Comparison of ENCODE assay signal across 14 mouse cellular contexts in genomic region chr15:77265318-77265717, GRCm38 (mm10). TPM values are rescaled to one million over a fixed set of nuclear protein-coding genes. Genes with fewer than 3 reads are reported as not detected.
DNase-seq lines count a peak whose midpoint lies in the region; ATAC-seq lines count a peak whose summit lies in the region.
"Had no signal": no experiment of that assay in that cellular context is flagged by ENCODE, and none has a peak within 500 bp of the region (broad histone marks: within the 10 kb centered on the region; RNA-seq: fewer than 3 reads in every experiment).

No protein-coding gene starts in this region.

- peaks cover 21% of the 10 kb centered on the region for H3K4me1 ChIP-seq in heart, embryonic 15.5 days (replicated peaks)
- 0 out of 2 replicates have a peak, but pooled peaks cover 2% of the 10 kb centered on the region for H3K4me1 ChIP-seq in midbrain, embryonic 11.5 days (ENCODE audit: control insufficient read depth, insufficient read depth, low read length)
- H3K4me1 ChIP-seq in midbrain, embryonic 16.5 days (ENCODE audit: control insufficient read depth, insufficient read depth, low read length), result peaks cover 13% of the 10 kb centered on the region
- peaks cover 43% of the 10 kb centered on the region for H3K4me1 ChIP-seq in limb, embryonic 10.5 days

- no peak overlapping the region for H3K27ac ChIP-seq in heart, embryonic 15.5 days
- H3K27ac ChIP-seq in midbrain, embryonic 11.5 days (ENCODE audit: low read depth, low read length), result no peak overlapping the region
- H3K27ac ChIP-seq in midbrain, embryonic 16.5 days (ENCODE audit: low read length), result no peak overlapping the region
- H3K27ac ChIP-seq in limb, embryonic 10.5 days, result no peak overlapping the region
- H3K27ac ChIP-seq: midbrain, embryonic 12.5 days had no signal

- H3K4me3 ChIP-seq in heart, embryonic 15.5 days, result no peak overlapping the region
- H3K4me3 ChIP-seq in midbrain, embryonic 11.5 days (ENCODE audit: low read depth, low read length), result no peak overlapping the region
- H3K4me3 ChIP-seq in midbrain, embryonic 16.5 days (ENCODE audit: low read depth, low read length), result no peak overlapping the region
- no peak overlapping the region for H3K4me3 ChIP-seq in limb, embryonic 10.5 days
- H3K4me3 ChIP-seq: midbrain, embryonic 12.5 days had no signal

- no peaks in the 10 kb centered on the region for H3K9me3 ChIP-seq in heart, embryonic 15.5 days (replicated peaks)
- H3K9me3 ChIP-seq in midbrain, embryonic 11.5 days (ENCODE audit: control insufficient read depth, low read length), result no peaks in the 10 kb centered on the region
- no peaks in the 10 kb centered on the region for H3K9me3 ChIP-seq in midbrain, embryonic 16.5 days (replicated peaks; ENCODE audit: control insufficient read depth, low read length, poor library complexity, severe bottlenecking)
- H3K9me3 ChIP-seq in limb, embryonic 10.5 days (replicated peaks), result no peaks in the 10 kb centered on the region
- H3K9me3 ChIP-seq: midbrain, embryonic 12.5 days had no signal

- DNase-seq in heart, postnatal 25 days (ENCODE audit: low spot score), result no peak
- peak; percentile 73 for DNase-seq in midbrain, embryonic 11.5 days (ENCODE audit: low spot score, missing footprints)
- peak; percentile 19 for DNase-seq in embryo, embryonic 9.5 days (ENCODE audit: extremely low spot score)
- DNase-seq in yolk sac, embryonic 10.5 days (ENCODE audit: low spot score), result peak; percentile 26
- DNase-seq in limb, embryonic 10.5 days (ENCODE audit: low spot score), result no peak
- DNase-seq: cerebellum, postnatal 14 days; right cerebral cortex, postnatal 4 days; thymus, postnatal 25 days had no signal

- no peaks in the 10 kb centered on the region for H3K36me3 ChIP-seq in heart, embryonic 15.5 days
- no peaks in the 10 kb centered on the region for H3K36me3 ChIP-seq in midbrain, embryonic 11.5 days (ENCODE audit: control insufficient read depth, insufficient read depth, low read length)
- no peaks in the 10 kb centered on the region for H3K36me3 ChIP-seq in midbrain, embryonic 16.5 days (ENCODE audit: control insufficient read depth, insufficient read depth, low read length)
- 0 out of 2 replicates have a peak, but pooled peaks cover 2% of the 10 kb centered on the region for H3K36me3 ChIP-seq in limb, embryonic 10.5 days
- H3K36me3 ChIP-seq: midbrain, embryonic 12.5 days had no signal

- no peak overlapping the region for H3K9ac ChIP-seq in heart, embryonic 15.5 days
- no peak overlapping the region for H3K9ac ChIP-seq in midbrain, embryonic 11.5 days (ENCODE audit: low read length)
- H3K9ac ChIP-seq in midbrain, embryonic 16.5 days (ENCODE audit: low read depth, low read length), result no peak overlapping the region
- H3K9ac ChIP-seq: midbrain, embryonic 12.5 days had no signal

- ATAC-seq in heart, embryonic 15.5 days (replicated peaks; ENCODE audit: insufficient number of reproducible peaks, insufficient read depth, low FRiP score, low read depth), result peak; percentile 73
- ATAC-seq in midbrain, embryonic 11.5 days (ENCODE audit: low FRiP score), result no peak
- no peak for ATAC-seq in midbrain, embryonic 16.5 days
- ATAC-seq: forebrain, embryonic 16.5 days; intestine, postnatal 0 days had no signal

- WGBS in heart, embryonic 15.5 days, result 20% methylated on average over 4 of the region's 4 CpGs
- 43% methylated on average over 4 of the region's 4 CpGs for WGBS in midbrain, embryonic 11.5 days
- 27% methylated on average over 4 of the region's 4 CpGs for WGBS in midbrain, embryonic 16.5 days
- 45% methylated on average over 4 of the region's 4 CpGs for WGBS in limb, embryonic 10.5 days

- intact Hi-C loops in heart, postnatal 25 days (cut with DNase I), result no loop called here

- H3K27me3 ChIP-seq in heart, embryonic 15.5 days, result no peaks in the 10 kb centered on the region
- no peaks in the 10 kb centered on the region for H3K27me3 ChIP-seq in midbrain, embryonic 11.5 days (ENCODE audit: control insufficient read depth, insufficient read depth, low read length)
- no peaks in the 10 kb centered on the region for H3K27me3 ChIP-seq in midbrain, embryonic 16.5 days (ENCODE audit: control insufficient read depth, insufficient read depth, low read depth, low read length)
- no peaks in the 10 kb centered on the region for H3K27me3 ChIP-seq in limb, embryonic 10.5 days (ENCODE audit: low read depth, poor library complexity, severe bottlenecking)
- H3K27me3 ChIP-seq: midbrain, embryonic 12.5 days had no signal

- no peak overlapping the region for H3K4me2 ChIP-seq in heart, embryonic 15.5 days
- no peak overlapping the region for H3K4me2 ChIP-seq in midbrain, embryonic 11.5 days
- no peak overlapping the region for H3K4me2 ChIP-seq in midbrain, embryonic 16.5 days (ENCODE audit: low read length)
- H3K4me2 ChIP-seq: liver, embryonic 11.5 days; midbrain, embryonic 12.5 days had no signal

RNA-seq across cellular contexts. Expression of gene Rbfox2, which starts 41.5 kb away (rescaled TPM):
- polyA plus RNA-seq in heart, embryonic 15.5 days (2015; fragmentation: Nextera tagmentation; extraction: Ambion mirVana), result 54.6 and 61.2 TPM in 2 replicates
- 100 to 1,000 TPM; 111 to 117 TPM for total RNA-seq in heart, postnatal 25 days (2021)
- 73.2 and 79.9 TPM in 2 replicates for polyA plus RNA-seq in midbrain, embryonic 11.5 days (2014; fragmentation: Nextera tagmentation; extraction: Ambion mirVana)
- 165 and 177 TPM in 2 replicates for polyA plus RNA-seq in midbrain, embryonic 16.5 days (2015; fragmentation: Nextera tagmentation; extraction: Ambion mirVana)
- polyA plus RNA-seq in limb, embryonic 10.5 days (2016; fragmentation: Nextera tagmentation; extraction: Ambion mirVana), result 45.8 and 62.6 TPM in 2 replicates

Comparison
In these comparisons a context has a peak if more than half of its experiments do, and no peak if none do; other contexts are left out.
1. DNase-seq: peak in midbrain, embryonic 11.5 days (single experiment), embryo, embryonic 9.5 days (single experiment) and yolk sac, embryonic 10.5 days (single experiment); none in heart, postnatal 25 days (single experiment) and limb, embryonic 10.5 days (single experiment).